Mouse (Mus musculus) forebrain, embryonic 15.5 days (tissue): ENCODE measurements around the gene Arhgap5. TPM values are rescaled to one million over a fixed set of nuclear protein-coding genes. Genes with fewer than 3 reads are reported as not detected.
"Not testable (repeated sequence)": the region's sequence is repeated elsewhere in the genome, so short reads cannot be mapped to it uniquely, and the experiment has no call there.

ENCODE experiments used
- ATAC-seq: fragments of 200-750 bp; cut with Nextera tagmentation; replicated peaks from 2 replicates; pipeline ENCODE4 v1.8.0; 2017; ENCODE audit warnings: mild to moderate bottlenecking, moderate TSS enrichment, moderate library complexity
- H3K27ac ChIP-seq: fragments of 300-500 bp; sonication (generic); replicated peaks from 2 replicates; pipeline ENCODE4 v1.5.1; 2015; ENCODE audit warnings: mild to moderate bottlenecking, inconsistent platforms
- H3K27me3 ChIP-seq: fragments of 300-500 bp; sonication (generic); 2 replicates; pipeline ENCODE4 v1.6.1; 2015; ENCODE audit warnings: inconsistent platforms
- H3K36me3 ChIP-seq: fragments of 300-500 bp; sonication (generic); 2 replicates; pipeline ENCODE4 v1.6.1; 2015; ENCODE audit warnings: mild to moderate bottlenecking, inconsistent platforms
- H3K4me1 ChIP-seq: fragments of 300-500 bp; sonication (generic); 2 replicates; pipeline ENCODE4 v1.6.1; 2015; ENCODE audit warnings: inconsistent platforms
- H3K4me2 ChIP-seq: fragments of 300-500 bp; sonication (generic); replicated peaks from 2 replicates; pipeline ENCODE4 v1.6.1; 2015; ENCODE audit warnings: mild to moderate bottlenecking, inconsistent platforms
- H3K4me3 ChIP-seq: fragments of 300-500 bp; sonication (generic); 2 replicates; pipeline ENCODE4 v1.5.1; 2015; ENCODE audit warnings: mild to moderate bottlenecking, inconsistent platforms
- H3K9ac ChIP-seq: fragments of 300-500 bp; sonication (generic); replicated peaks from 2 replicates; pipeline ENCODE4 v1.6.1; 2015; ENCODE audit warnings: mild to moderate bottlenecking, inconsistent platforms
- H3K9me3 ChIP-seq: fragments of 300-500 bp; sonication (generic); 2 replicates; pipeline ENCODE4 v1.6.1; 2016; ENCODE audit warnings: inconsistent platforms
- WGBS: fragments of 180-500 bp; shearing (Covaris S2); methylation state at CpG from one replicate; pipeline ENCODE4 v1.1.7; 2015; ENCODE audit warnings: mixed read lengths; 5-methylcytosine and 5-hydroxymethylcytosine counted together
- polyA plus RNA-seq: library from polyadenylated mRNA; unstranded; fragments of >200 nt; fragmentation: Nextera tagmentation; extraction: Ambion mirVana; gene quantifications from 2 replicates; pipeline ENCODE4 v1.2.1, GENCODE M21; 2015

The Arhgap5 gene
- polyA plus RNA-seq, 1 experiment from 2014 or later = 37.1 TPM

DNA sequence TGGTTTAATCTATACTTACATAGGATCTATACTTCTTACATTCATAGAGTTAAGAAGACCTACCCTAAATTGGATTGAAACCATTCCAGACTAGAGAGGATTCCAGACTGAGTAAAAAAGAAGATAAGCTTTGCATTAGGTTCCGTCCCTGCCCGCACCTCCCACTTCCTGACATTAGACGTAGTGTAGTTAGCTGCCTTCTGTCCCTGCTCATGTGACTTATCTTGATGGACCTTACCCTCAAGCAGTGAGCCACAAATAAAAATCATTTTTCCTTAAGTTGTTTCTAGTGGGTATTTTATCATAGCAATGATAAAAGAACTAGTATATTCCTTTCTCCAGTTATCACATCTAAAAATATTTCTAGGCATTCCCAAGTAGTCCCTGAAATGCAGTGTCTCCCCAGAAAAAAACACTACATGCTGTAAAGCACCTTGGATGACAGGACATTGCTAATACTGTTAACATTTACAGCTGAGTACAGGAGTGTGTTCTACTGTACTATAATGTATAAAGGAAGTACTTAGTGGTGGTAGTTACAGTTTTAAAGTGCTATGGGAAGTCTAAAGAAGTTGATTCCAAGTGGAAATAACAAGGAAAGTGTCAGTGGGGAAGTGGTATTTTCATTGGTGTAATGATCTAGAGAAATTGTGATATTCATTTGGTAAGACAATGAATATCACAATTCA is 51.6 kb downstream of the Arhgap5 start:
- H3K4me1 ChIP-seq = no peaks in the 10 kb centered on the region
- no peak overlapping the region for H3K9ac ChIP-seq
- WGBS = 91% methylated on average over 3 of the region's 3 CpGs
- no peaks in the 10 kb centered on the region for H3K9me3 ChIP-seq
- no peaks in the 10 kb centered on the region for H3K27me3 ChIP-seq
- H3K27ac ChIP-seq = no peak overlapping the region
- H3K4me2 ChIP-seq = no peak overlapping the region
- H3K36me3 ChIP-seq = peaks cover 4% of the 10 kb centered on the region; the same call in 1 of the 2 replicates
- no peak overlapping the region for H3K4me3 ChIP-seq
- no peak for ATAC-seq

DNA sequence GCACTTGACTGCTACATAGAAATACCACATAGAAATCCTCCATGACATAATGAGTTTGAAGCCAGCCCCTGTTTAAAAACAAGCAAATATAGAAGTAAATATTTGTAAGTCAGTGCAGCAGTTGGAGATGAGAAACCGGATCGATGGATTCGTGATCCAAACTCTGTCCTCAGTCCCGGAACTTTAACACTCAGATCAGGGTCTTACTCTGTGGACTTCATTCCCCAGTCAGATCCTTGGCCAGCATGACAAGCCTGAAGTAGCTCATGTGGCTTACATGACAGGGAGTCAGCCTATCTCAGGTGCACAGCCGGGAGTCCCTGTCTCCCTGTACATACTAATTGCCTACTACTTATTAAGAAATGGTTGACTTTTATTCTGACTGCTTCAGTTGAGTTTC is 61.9 kb downstream of the Arhgap5 start:
- Histone ChIP-seq H3K27me3 (no peaks in the 10 kb centered on the region), H3K36me3 (peaks cover 9% of the 10 kb centered on the region), H3K4me1 (no peaks in the 10 kb centered on the region), H3K9ac (no peak overlapping the region), H3K4me2 (no peak overlapping the region), H3K9me3 (no peaks in the 10 kb centered on the region), H3K4me3 (no peak overlapping the region), H3K27ac (no peak overlapping the region)
- no peak for ATAC-seq
- 95% methylated on average over 5 of the region's 5 CpGs for WGBS

DNA sequence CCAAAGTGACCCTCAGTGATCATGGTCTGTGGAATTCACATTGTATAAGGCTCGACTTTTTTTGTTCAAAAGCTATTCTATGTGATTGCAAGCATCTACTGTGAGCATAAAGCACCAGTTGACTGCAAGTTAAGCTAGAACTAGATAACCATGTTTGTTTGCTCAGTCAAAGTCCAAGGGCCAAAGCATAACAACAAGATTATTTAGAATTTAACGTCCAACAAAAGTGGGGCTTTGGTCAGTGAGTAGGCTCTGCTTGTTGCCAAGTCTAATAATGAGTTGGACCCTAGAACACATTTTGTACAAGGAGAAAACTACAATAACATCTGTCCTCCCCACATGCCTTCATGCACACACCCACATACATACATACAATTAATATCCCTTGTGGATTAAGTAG is 69.6 kb downstream of the Arhgap5 start:
- Histone ChIP-seq H3K4me3 (no peak overlapping the region), H3K36me3 (no peaks in the 10 kb centered on the region), H3K4me1 (no peaks in the 10 kb centered on the region), H3K9ac (no peak overlapping the region), H3K9me3 (no peaks in the 10 kb centered on the region), H3K4me2 (no peak overlapping the region), H3K27ac (no peak overlapping the region), H3K27me3 (no peaks in the 10 kb centered on the region)
- no peak for ATAC-seq
- WGBS = 90% methylated on average over 2 of the region's 2 CpGs

DNA sequence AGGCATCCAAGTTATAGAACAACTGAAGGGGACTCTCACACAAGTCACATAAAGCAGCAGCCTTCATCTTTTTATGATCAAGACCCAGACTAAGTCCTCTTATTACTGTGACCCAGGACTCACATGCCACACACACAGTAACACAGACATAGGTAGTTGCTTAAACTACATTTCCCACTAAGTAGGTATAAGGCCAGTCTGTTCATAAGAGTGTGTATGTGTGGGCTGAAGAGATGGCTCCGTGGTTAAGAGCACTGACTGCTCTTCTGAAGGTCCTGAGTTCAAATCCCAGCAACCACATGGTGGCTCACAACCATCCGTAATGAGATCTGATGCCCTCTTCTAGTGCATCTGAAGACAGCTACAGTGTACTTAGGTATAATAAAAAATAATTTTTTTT is 82.7 kb downstream of the Arhgap5 start:
- not testable (repeated sequence) for ATAC-seq, H3K36me3 ChIP-seq, H3K9ac ChIP-seq, H3K9me3 ChIP-seq, H3K4me2 ChIP-seq, H3K4me3 ChIP-seq, H3K4me1 ChIP-seq, H3K27ac ChIP-seq, H3K27me3 ChIP-seq
- WGBS = 83% methylated on average over 2 of the region's 2 CpGs

DNA sequence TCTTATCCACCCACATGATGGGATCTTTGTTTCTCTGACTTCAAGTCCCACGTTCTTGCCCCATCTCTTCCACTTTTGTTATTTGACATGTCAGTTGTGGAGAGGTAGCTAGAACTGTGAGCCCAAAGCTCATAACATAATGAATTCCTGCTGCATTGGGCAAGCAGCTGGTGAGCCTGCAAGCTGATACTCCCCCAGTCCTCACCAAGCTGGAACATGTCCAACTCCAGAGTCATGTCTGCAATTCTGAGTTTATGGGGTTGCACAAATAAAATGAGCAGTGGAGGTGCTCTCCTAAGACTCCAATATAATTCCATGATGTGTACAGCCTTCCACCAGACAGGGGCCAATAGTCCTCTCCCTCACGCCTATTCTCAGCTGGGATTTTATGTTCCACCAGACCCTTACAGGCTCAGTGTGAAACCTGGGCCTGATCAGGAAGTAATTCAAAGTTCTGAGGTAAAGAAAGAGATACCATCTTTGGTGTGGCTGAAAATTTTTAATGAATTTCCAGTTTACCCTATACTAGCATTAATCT is 83.8 kb downstream of the Arhgap5 start:
- ATAC-seq = no peak

DNA sequence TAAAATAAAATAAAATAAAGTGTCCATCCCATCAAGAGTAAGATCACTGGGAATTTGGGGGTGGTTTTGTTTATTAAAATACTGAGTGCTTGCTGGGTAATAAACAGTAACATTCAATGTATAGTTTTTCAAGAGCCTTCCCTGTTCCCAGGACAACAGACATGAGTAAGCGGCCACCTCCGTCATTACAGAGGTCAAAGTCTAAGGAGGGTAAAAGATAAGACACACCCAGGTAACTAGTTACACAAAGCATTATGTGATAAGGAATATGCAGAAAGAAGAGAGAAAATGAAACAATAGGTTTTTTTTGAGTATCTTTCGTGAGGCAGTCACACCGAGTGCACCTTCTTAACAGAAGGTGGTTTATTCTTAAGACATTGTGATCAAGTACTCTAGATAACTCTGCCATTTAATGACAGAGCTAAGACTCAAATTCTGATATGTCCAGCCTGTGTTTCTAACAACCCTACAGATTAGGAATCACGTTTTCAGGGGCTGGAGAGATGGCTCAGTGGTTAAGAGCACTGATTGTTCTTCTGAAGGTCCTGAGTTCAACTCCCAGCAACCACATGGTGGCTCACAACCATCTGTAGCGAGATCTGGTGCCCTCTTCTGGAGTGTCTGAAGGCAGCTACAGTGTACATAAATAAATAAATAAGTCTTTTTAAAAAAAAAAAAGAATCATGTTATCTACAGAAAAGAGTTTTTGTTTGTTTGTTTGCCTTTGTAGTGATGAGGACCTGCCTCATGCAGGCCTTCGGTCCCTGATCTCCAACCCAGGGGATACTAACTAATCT is 91.8 kb downstream of the Arhgap5 start:
- Histone ChIP-seq H3K27me3 (no peaks in the 10 kb centered on the region), H3K9ac (no peak overlapping the region), H3K36me3 (no peaks in the 10 kb centered on the region), H3K4me3 (no peak overlapping the region), H3K27ac (no peak overlapping the region), H3K4me2 (no peak overlapping the region), H3K4me1 (no peaks in the 10 kb centered on the region), H3K9me3 (no peaks in the 10 kb centered on the region)
- ATAC-seq = no peak
- WGBS = 83% methylated on average over 7 of the region's 7 CpGs

More for the DNA sequence above, 83.8 kb downstream of the Arhgap5 start:
- Histone ChIP-seq H3K27me3 (no peaks in the 10 kb centered on the region), H3K4me1 (no peaks in the 10 kb centered on the region), H3K9ac (no peak overlapping the region), H3K4me2 (no peak overlapping the region), H3K36me3 (no peaks in the 10 kb centered on the region), H3K4me3 (no peak overlapping the region), H3K27ac (no peak overlapping the region), H3K9me3 (no peaks in the 10 kb centered on the region)
- 71% methylated on average over 2 of the region's 2 CpGs for WGBS

DNA sequence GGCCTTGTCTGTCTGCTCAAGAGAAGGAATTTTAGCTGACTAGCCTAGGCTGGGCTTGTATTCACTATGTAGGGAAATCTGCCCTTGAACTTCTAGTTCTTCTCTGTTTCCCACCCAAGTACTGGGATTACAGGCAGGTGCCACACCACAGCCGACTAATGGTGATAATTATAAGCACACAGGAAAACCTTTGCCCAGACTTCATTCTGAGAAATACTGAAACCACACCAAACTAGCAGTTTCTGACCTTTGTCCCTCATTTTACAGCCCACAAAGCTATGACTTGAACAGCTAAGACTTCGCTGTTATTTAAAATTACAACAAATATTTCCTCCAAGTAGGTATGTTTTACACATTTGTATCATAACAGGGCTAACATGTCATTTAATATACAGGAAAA is 98.7 kb downstream of the Arhgap5 start:
- peak overlapping the region; percentile 97; the same call in 1 of the 2 replicates for H3K27ac ChIP-seq
- H3K9ac ChIP-seq = peak overlapping the region; percentile 92
- H3K27me3 ChIP-seq = no peaks in the 10 kb centered on the region

DNA sequence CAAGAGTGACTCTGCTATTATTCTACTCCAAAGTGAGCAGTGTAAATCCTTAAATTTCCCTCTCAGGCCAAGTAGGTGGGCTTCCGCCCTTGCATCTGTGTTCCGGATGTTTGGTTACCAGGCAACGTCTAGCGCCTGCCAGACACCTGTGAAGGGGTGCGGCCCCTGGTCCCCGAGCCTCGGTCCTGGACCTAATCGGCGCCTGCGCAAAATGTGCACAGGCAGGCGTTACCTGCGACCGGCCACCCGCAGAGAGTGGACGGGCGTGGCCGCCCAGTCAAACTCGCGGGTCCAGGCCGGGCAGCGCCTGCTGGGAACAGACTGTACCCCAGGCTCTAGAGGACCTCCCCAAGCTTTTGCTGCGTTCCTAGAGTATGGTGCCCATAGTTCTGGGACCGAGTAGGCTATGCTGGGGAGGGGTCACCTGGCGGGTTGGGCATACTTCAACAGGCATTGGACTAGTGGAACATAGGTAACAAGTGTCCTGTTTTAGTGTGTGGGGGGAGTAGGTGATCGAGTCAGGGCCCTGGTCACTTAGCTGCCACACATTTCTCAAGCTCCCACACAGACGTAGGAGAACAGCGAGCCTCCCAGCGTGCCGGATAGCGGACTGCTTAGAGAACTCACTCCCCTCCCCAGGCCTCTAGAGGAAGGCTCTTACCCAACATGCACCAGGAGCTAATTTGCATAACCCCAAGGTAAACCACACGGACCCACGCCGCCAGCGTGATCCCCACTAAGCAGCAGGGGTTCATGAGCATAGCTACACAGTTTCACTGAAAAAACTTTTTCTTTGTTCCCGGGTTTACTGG is 99.3 kb downstream of the Arhgap5 start:
- under 1% methylated on average over 35 of the region's 35 CpGs for WGBS
- peak overlapping the region; percentile 97 for H3K27ac ChIP-seq

More for the DNA sequence above, 98.7 kb downstream of the Arhgap5 start:
- peak overlapping the region; percentile 85 for H3K4me2 ChIP-seq
- no peaks in the 10 kb centered on the region for H3K36me3 ChIP-seq
- H3K9me3 ChIP-seq = no peaks in the 10 kb centered on the region
- peak overlapping the region; percentile 99 for H3K4me3 ChIP-seq
- peaks cover 12% of the 10 kb centered on the region for H3K4me1 ChIP-seq
- no peak for ATAC-seq
- WGBS = 27% methylated on average over 2 of the region's 2 CpGs

DNA sequence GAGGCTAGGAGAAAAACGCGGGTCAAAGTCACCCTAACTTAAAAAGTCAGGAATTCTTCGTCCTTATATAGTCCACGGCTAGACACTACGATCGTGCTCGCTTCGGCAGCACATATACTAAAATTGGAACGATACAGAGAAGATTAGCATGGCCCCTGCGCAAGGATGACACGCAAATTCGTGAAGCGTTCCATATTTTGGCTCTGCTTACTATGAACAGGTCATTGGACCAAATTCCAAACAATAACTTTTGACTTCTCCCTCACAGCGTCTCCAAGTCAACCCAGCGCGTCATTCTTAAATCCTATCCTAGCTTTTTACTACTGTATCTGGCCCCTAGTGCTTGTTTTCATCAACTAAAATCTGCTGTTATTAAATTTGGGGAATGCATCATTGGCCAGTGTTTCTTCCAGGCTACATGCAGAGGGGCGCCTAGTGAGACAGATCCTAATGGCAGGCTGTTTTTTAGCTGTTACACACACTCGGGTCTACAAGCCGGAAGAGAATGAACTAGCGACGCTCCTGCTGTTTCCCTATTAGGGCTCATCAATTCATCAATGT is 100.0 kb downstream of the Arhgap5 start:
- peak overlapping the region; percentile 97 for H3K27ac ChIP-seq
- peak; percentile 87 for ATAC-seq
- H3K9me3 ChIP-seq = no peaks in the 10 kb centered on the region
- H3K27me3 ChIP-seq = no peaks in the 10 kb centered on the region
- peak overlapping the region; percentile 92 for H3K9ac ChIP-seq
- H3K4me1 ChIP-seq = peaks cover 12% of the 10 kb centered on the region
- no peaks in the 10 kb centered on the region for H3K36me3 ChIP-seq
- H3K4me2 ChIP-seq = peak overlapping the region; percentile 85
- peak overlapping the region; percentile 99 for H3K4me3 ChIP-seq
- WGBS = under 1% methylated on average over 21 of the region's 21 CpGs

More for the DNA sequence above, 99.3 kb downstream of the Arhgap5 start:
- H3K9me3 ChIP-seq = no peaks in the 10 kb centered on the region
- peak overlapping the region; percentile 99 for H3K4me3 ChIP-seq
- H3K9ac ChIP-seq = peak overlapping the region; percentile 92
- H3K36me3 ChIP-seq = no peaks in the 10 kb centered on the region
- peaks cover 12% of the 10 kb centered on the region for H3K4me1 ChIP-seq
- ATAC-seq = peak; percentile 89
- peak overlapping the region; percentile 85 for H3K4me2 ChIP-seq
- no peaks in the 10 kb centered on the region for H3K27me3 ChIP-seq

DNA sequence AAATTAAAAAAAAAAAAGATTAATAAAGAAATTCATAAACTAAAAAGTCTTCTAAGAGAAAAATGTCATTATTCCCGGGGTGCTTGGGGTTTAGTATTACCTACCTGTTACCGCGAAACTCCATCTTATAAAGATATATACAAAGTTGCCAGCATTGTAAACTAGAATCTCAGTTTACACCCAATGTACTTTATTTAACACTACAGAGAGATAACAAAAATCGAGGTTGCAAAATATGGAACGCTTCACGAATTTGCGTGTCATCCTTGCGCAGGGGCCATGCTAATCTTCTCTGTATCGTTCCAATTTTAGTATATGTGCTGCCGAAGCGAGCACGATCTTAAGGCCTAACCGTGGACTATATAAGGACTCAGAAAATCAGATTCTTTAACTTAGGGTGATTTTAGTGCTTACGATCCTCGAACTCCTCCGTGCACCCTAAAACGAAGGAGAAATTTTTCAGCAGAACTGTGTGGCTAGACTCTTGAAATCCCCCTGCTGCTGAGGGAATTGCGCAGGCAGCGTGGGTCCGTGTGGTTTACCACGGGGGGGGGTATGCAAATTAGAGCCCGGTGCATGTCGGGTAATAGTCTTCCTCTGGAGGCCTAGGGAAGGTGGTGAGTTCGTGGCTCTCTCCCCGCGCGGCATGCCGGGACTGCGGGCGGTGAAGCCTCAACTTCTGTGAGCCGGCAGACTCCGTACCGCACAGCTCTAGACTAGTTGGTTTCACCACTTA is 100.7 kb downstream of the Arhgap5 start:
- ATAC-seq = peak; percentile 90

More for the DNA sequence above, 100.7 kb downstream of the Arhgap5 start:
- H3K4me1 ChIP-seq = peaks cover 12% of the 10 kb centered on the region
- peak overlapping the region; percentile 97 for H3K27ac ChIP-seq
- H3K4me2 ChIP-seq = peak overlapping the region; percentile 85
- H3K4me3 ChIP-seq = peak overlapping the region; percentile 99
- under 1% methylated on average over 33 of the region's 33 CpGs for WGBS
- no peaks in the 10 kb centered on the region for H3K27me3 ChIP-seq
- H3K9me3 ChIP-seq = no peaks in the 10 kb centered on the region
- H3K9ac ChIP-seq = peak overlapping the region; percentile 92
- H3K36me3 ChIP-seq = no peaks in the 10 kb centered on the region
